Mouse (Mus musculus) heart, postnatal 0 days (tissue): ENCODE data around the gene Olfr635. TPM values are rescaled to one million over a fixed set of nuclear protein-coding genes. Genes with fewer than 3 reads are reported as not detected.

Experiments used
- ATAC-seq: fragments of 200-750 bp; cut with Nextera tagmentation; 2 replicates; pipeline ENCODE4 v1.8.0; 2017; ENCODE audit warnings: low read depth, moderate number of reproducible peaks, moderate library complexity; ENCODE audit not compliant: insufficient read depth
- DNase-seq: peaks from one replicate; pipeline ENCODE4 v3.0.0-alpha.2; 2016; ENCODE audit warnings: low spot score
- H3K27ac ChIP-seq: fragments of 300-500 bp; sonication (generic); 2 replicates; pipeline ENCODE4 v1.5.1; 2014; ENCODE audit warnings: low read depth, mild to moderate bottlenecking
- H3K27me3 ChIP-seq: fragments of 300-500 bp; sonication (generic); 2 replicates; pipeline ENCODE4 v1.6.1; 2014; ENCODE audit warnings: low read length, mixed read lengths; ENCODE audit not compliant: control insufficient read depth, insufficient read depth
- H3K36me3 ChIP-seq: fragments of 300-500 bp; sonication (generic); replicated peaks from 2 replicates; pipeline ENCODE4 v1.6.1; 2014; ENCODE audit warnings: low read length, mixed read lengths; ENCODE audit not compliant: control insufficient read depth, insufficient read depth
- H3K4me1 ChIP-seq: fragments of 300-500 bp; sonication (generic); 2 replicates; pipeline ENCODE4 v1.6.1; 2014; ENCODE audit warnings: antibody characterized with exemption; ENCODE audit not compliant: control insufficient read depth, insufficient read depth
- H3K4me2 ChIP-seq: fragments of 300-500 bp; sonication (generic); 2 replicates; pipeline ENCODE4 v1.6.1; 2014; ENCODE audit warnings: low read depth, mild to moderate bottlenecking, low read length, moderate library complexity
- H3K4me3 ChIP-seq: fragments of 300-500 bp; sonication (generic); 2 replicates; pipeline ENCODE4 v1.5.1; 2014; ENCODE audit warnings: low read depth, low read length
- H3K9ac ChIP-seq: fragments of 300-500 bp; sonication (generic); replicated peaks from 2 replicates; pipeline ENCODE4 v1.6.1; 2014; ENCODE audit warnings: low read depth, low read length, mixed read lengths
- H3K9me3 ChIP-seq: fragments of 300-500 bp; sonication (generic); replicated peaks from 2 replicates; pipeline ENCODE4 v1.6.1; 2016; ENCODE audit warnings: low read length; ENCODE audit not compliant: control insufficient read depth
- CTCF ChIP-seq: IDR thresholded peaks from 2 replicates; pipeline ENCODE4 v1.5.1; 2016; ENCODE audit warnings: antibody characterized with exemption, control low read depth, low read depth
- EP300 ChIP-seq: IDR thresholded peaks from 2 replicates; pipeline ENCODE4 v1.6.1; 2016; ENCODE audit warnings: antibody characterized with exemption, low read depth
- WGBS: fragments of 180-500 bp; shearing (Covaris S2); extraction: QIAGEN DNeasy Blood & Tissue Kit; methylation state at CpG from one replicate; pipeline ENCODE4 v1.1.7; 2014; 5-methylcytosine and 5-hydroxymethylcytosine counted together
- polyA plus RNA-seq: library from polyadenylated mRNA; unstranded; fragments of >200 nt; fragmentation: Nextera tagmentation; extraction: Ambion mirVana; gene quantifications from 2 replicates; pipeline ENCODE4 v1.2.1, GENCODE M21; 2015
- total RNA-seq: library from RNA; depleted of rRNA; stranded (reverse); fragments of >200 nt; gene quantifications from 2 replicates; pipeline ENCODE4 v1.2.3, GENCODE M21; 2014; ENCODE audit warnings: low replicate concordance; rRNA removed

The Olfr635 gene
- total and polyA plus RNA-seq, 2 experiments from 2014 or later, result not detected

- Histone ChIP-seq H3K27me3 (no peaks in the 10 kb centered on the region), H3K36me3 (no peaks in the 10 kb centered on the region), H3K27ac (no peak within 1 kb of the TSS), H3K9me3 (no peaks in the 10 kb centered on the region), H3K4me1 (no peaks in the 10 kb centered on the region), H3K4me3 (no peak within 1 kb of the TSS), H3K9ac (no peak within 1 kb of the TSS), H3K4me2 (no peak within 1 kb of the TSS)
- WGBS, result 68% methylated on average over 6 of the region's 6 CpGs
- ATAC-seq (no peak), DNase-seq (no peak)
- TF ChIP-seq EP300, result no peak
- no peak for TF ChIP-seq CTCF
Observed at GRCm38 (mm10) chr7:104025473-104025872, 54.5 kb downstream of the Olfr635 start, which contains the start of gene Olfr640. Olfr640 (minus strand) TSS chr7:104025573.

GRCm38 (mm10) chr7:104026978-104027377 is 56.0 kb downstream of the Olfr635 start:
- Histone ChIP-seq H3K36me3 (no peaks in the 10 kb centered on the region), H3K27me3 (no peaks in the 10 kb centered on the region), H3K9me3 (no peaks in the 10 kb centered on the region), H3K4me1 (no peaks in the 10 kb centered on the region), H3K27ac (no peak overlapping the region), H3K4me2 (no peak overlapping the region), H3K9ac (no peak overlapping the region), H3K4me3 (no peak overlapping the region)
- ATAC-seq (no peak), DNase-seq (no peak)
- 51% methylated on average over 3 of the region's 3 CpGs for WGBS
- TF ChIP-seq EP300 (no peak), CTCF (no peak)

- Histone ChIP-seq H3K27ac (no peak within 1 kb of the TSS), H3K4me3 (no peak within 1 kb of the TSS), H3K4me1 (no peaks in the 10 kb centered on the region), H3K9ac (no peak within 1 kb of the TSS), H3K9me3 (no peaks in the 10 kb centered on the region), H3K4me2 (no peak within 1 kb of the TSS), H3K36me3 (no peaks in the 10 kb centered on the region), H3K27me3 (no peaks in the 10 kb centered on the region)
- no peak for ATAC-seq
- no peak for DNase-seq
- WGBS, result 39% methylated on average over 1 of the region's 1 CpGs
- no peak for TF ChIP-seq CTCF
- no peak for TF ChIP-seq EP300
Observed at GRCm38 (mm10) chr7:104035145-104035544, 64.2 kb downstream of the Olfr635 start, which contains the start of gene Olfr641. Olfr641 (plus strand) TSS chr7:104035445.

Other genes starting within 250 kb of the Olfr635 start
Only the 30 nearest of the 34 such genes appear.
- gene Olfr630, start 213.8 kb upstream of the Olfr635 start, total RNA-seq, result not detected in 2 replicates
- not detected in 2 replicates for gene Olfr630, start 213.8 kb upstream of the Olfr635 start, polyA plus RNA-seq
- gene Olfr69, start 199.6 kb upstream of the Olfr635 start, total RNA-seq, result not detected in 2 replicates
- gene Olfr69, start 199.6 kb upstream of the Olfr635 start, polyA plus RNA-seq, result not detected in 2 replicates
- gene Olfr68, start 191.5 kb upstream of the Olfr635 start, total RNA-seq, result not detected in 2 replicates
- not detected in 2 replicates for gene Olfr68, start 191.5 kb upstream of the Olfr635 start, polyA plus RNA-seq
- not detected in 2 replicates for gene Olfr67, start 179.3 kb upstream of the Olfr635 start, total RNA-seq
- not detected in 2 replicates for gene Olfr67, start 179.3 kb upstream of the Olfr635 start, polyA plus RNA-seq
- gene Hbb-bt, start 157.2 kb upstream of the Olfr635 start, total RNA-seq, result 716 and 1,401 TPM in 2 replicates
- 772 and 1,221 TPM in 2 replicates for gene Hbb-bt, start 157.2 kb upstream of the Olfr635 start, polyA plus RNA-seq
- 5,431 and 6,330 TPM in 2 replicates for gene Hbb-bs, start 143.1 kb upstream of the Olfr635 start, total RNA-seq
- gene Hbb-bs, start 143.1 kb upstream of the Olfr635 start, polyA plus RNA-seq, result 3,638 and 5,614 TPM in 2 replicates
- gene Hbb-bh2, start 130.6 kb upstream of the Olfr635 start, total RNA-seq, result not detected in 2 replicates
- gene Hbb-bh2, start 130.6 kb upstream of the Olfr635 start, polyA plus RNA-seq, result not detected in 2 replicates
- not detected in 2 replicates for gene Hbb-bh1, start 128.0 kb upstream of the Olfr635 start, total RNA-seq
- gene Hbb-bh1, start 128.0 kb upstream of the Olfr635 start, polyA plus RNA-seq, result not detected in 2 replicates
- 0.80 TPM in 1 of 2 replicates, not detected in the other for gene Hbb-y, start 117.9 kb upstream of the Olfr635 start, total RNA-seq
- gene Hbb-y, start 117.9 kb upstream of the Olfr635 start, polyA plus RNA-seq, result 2.2 and 2.7 TPM in 2 replicates
- gene Olfr66, start 84.9 kb upstream of the Olfr635 start, total RNA-seq, result not detected in 2 replicates
- gene Olfr66, start 84.9 kb upstream of the Olfr635 start, polyA plus RNA-seq, result not detected in 2 replicates
- not detected in 2 replicates for gene Olfr64, start 76.7 kb upstream of the Olfr635 start, total RNA-seq
- not detected in 2 replicates for gene Olfr64, start 76.7 kb upstream of the Olfr635 start, polyA plus RNA-seq
- gene Olfr65, start 67.7 kb upstream of the Olfr635 start, total RNA-seq, result not detected in 2 replicates
- gene Olfr65, start 67.7 kb upstream of the Olfr635 start, polyA plus RNA-seq, result not detected in 2 replicates
- gene Olfr631, start 42.3 kb upstream of the Olfr635 start, total RNA-seq, result not detected in 2 replicates
- gene Olfr631, start 42.3 kb upstream of the Olfr635 start, polyA plus RNA-seq, result not detected in 2 replicates
- not detected in 2 replicates for gene Olfr632, start 36.8 kb upstream of the Olfr635 start, total RNA-seq
- gene Olfr632, start 36.8 kb upstream of the Olfr635 start, polyA plus RNA-seq, result not detected in 2 replicates
- not detected in 2 replicates for gene Olfr633, start 26.7 kb upstream of the Olfr635 start, total RNA-seq
- gene Olfr633, start 26.7 kb upstream of the Olfr635 start, polyA plus RNA-seq, result not detected in 2 replicates
- not detected in 2 replicates for gene Olfr638, start 27.6 kb downstream of the Olfr635 start, total RNA-seq
- gene Olfr638, start 27.6 kb downstream of the Olfr635 start, polyA plus RNA-seq, result not detected in 2 replicates
- gene Olfr639, start 46.2 kb downstream of the Olfr635 start, total RNA-seq, result not detected in 2 replicates
- gene Olfr639, start 46.2 kb downstream of the Olfr635 start, polyA plus RNA-seq, result not detected in 2 replicates
- gene Olfr640, start 54.4 kb downstream of the Olfr635 start, total RNA-seq, result not detected in 2 replicates
- gene Olfr640, start 54.4 kb downstream of the Olfr635 start, polyA plus RNA-seq, result not detected in 2 replicates
- gene Olfr641, start 64.3 kb downstream of the Olfr635 start, total RNA-seq, result not detected in 2 replicates
- gene Olfr641, start 64.3 kb downstream of the Olfr635 start, polyA plus RNA-seq, result not detected in 2 replicates
- gene Olfr642, start 81.5 kb downstream of the Olfr635 start, total RNA-seq, result not detected in 2 replicates
- gene Olfr642, start 81.5 kb downstream of the Olfr635 start, polyA plus RNA-seq, result not detected in 2 replicates
- gene 4930516K23Rik, start 90.3 kb downstream of the Olfr635 start, total RNA-seq, result not detected in 2 replicates
- not detected in 2 replicates for gene 4930516K23Rik, start 90.3 kb downstream of the Olfr635 start, polyA plus RNA-seq
- not detected in 2 replicates for gene Olfr644, start 100.7 kb downstream of the Olfr635 start, total RNA-seq
- gene Olfr644, start 100.7 kb downstream of the Olfr635 start, polyA plus RNA-seq, result not detected in 2 replicates
- not detected in 2 replicates for gene Olfr645, start 114.3 kb downstream of the Olfr635 start, total RNA-seq
- gene Olfr645, start 114.3 kb downstream of the Olfr635 start, polyA plus RNA-seq, result not detected in 2 replicates
- not detected in 2 replicates for gene Olfr646, start 133.7 kb downstream of the Olfr635 start, total RNA-seq
- not detected in 2 replicates for gene Olfr646, start 133.7 kb downstream of the Olfr635 start, polyA plus RNA-seq
- not detected in 2 replicates for gene Ubqln5, start 158.7 kb downstream of the Olfr635 start, total RNA-seq
- not detected in 2 replicates for gene Ubqln5, start 158.7 kb downstream of the Olfr635 start, polyA plus RNA-seq
- not detected in 2 replicates for gene Olfr643, start 166.3 kb downstream of the Olfr635 start, total RNA-seq
- not detected in 2 replicates for gene Olfr643, start 166.3 kb downstream of the Olfr635 start, polyA plus RNA-seq
- gene Ubqln3, start 172.1 kb downstream of the Olfr635 start, total RNA-seq, result not detected in 2 replicates
- not detected in 2 replicates for gene Ubqln3, start 172.1 kb downstream of the Olfr635 start, polyA plus RNA-seq
- not detected in 2 replicates for gene Ubqlnl, start 179.4 kb downstream of the Olfr635 start, total RNA-seq
- gene Ubqlnl, start 179.4 kb downstream of the Olfr635 start, polyA plus RNA-seq, result not detected in 2 replicates
- gene Olfm5, start 193.7 kb downstream of the Olfr635 start, total RNA-seq, result not detected in 2 replicates
- gene Olfm5, start 193.7 kb downstream of the Olfr635 start, polyA plus RNA-seq, result not detected in 2 replicates
- not detected in 2 replicates for gene Olfr648, start 212.2 kb downstream of the Olfr635 start, total RNA-seq
- gene Olfr648, start 212.2 kb downstream of the Olfr635 start, polyA plus RNA-seq, result 0.07 and 0.08 TPM in 2 replicates